In genomic region chr11:89340238-89340637, GRCm38 (mm10) we compare ENCODE assay signal across 19 mouse cellular contexts. TPM values are rescaled to one million over a fixed set of nuclear protein-coding genes. Genes with fewer than 3 reads are reported as not detected.
DNase-seq lines count a peak whose midpoint lies in the region; ATAC-seq and TF ChIP-seq lines count a peak whose summit lies in the region.
"Had no signal": no experiment of that assay in that cellular context is flagged by ENCODE, and none has a peak within 500 bp of the region (broad histone marks: within the 10 kb centered on the region; RNA-seq: fewer than 3 reads in every experiment).

No protein-coding gene starts in this region.

- no peaks in the 10 kb centered on the region for H3K4me1 ChIP-seq in forebrain, embryonic 14.5 days (ENCODE audit: control insufficient read depth, insufficient read depth, low read length)
- no peaks in the 10 kb centered on the region for H3K4me1 ChIP-seq in forebrain, postnatal 0 days (ENCODE audit: insufficient read depth)
- H3K4me1 ChIP-seq in lung, embryonic 14.5 days (ENCODE audit: insufficient read depth), result 0 out of 2 replicates have a peak, but pooled peaks cover 9% of the 10 kb centered on the region
- H3K4me1 ChIP-seq in E14TG2a.4 (replicated peaks; ENCODE audit: low read depth, low read length), result peaks cover 7% of the 10 kb centered on the region; the same call in 1 of the 2 replicates
- no peaks in the 10 kb centered on the region for H3K4me1 ChIP-seq in heart, embryonic 11.5 days (ENCODE audit: control insufficient read depth, insufficient read depth, low read length)
- H3K4me1 ChIP-seq: megakaryocyte, embryonic 14.5 days; neural tube, embryonic 12.5 days had no signal

- ATAC-seq in forebrain, embryonic 14.5 days, result peak; percentile 42; the same call in 1 of the 2 replicates
- no peak for ATAC-seq in forebrain, postnatal 0 days
- peak; percentile 49; the same call in 1 of the 2 replicates for ATAC-seq in lung, embryonic 14.5 days (ENCODE audit: insufficient read depth)
- no peak for ATAC-seq in heart, embryonic 11.5 days (replicated peaks; ENCODE audit: insufficient number of reproducible peaks, low FRiP score, low TSS enrichment)
- ATAC-seq: hindbrain, embryonic 16.5 days had no signal

- peak; percentile 49 for DNase-seq in forebrain, embryonic 14.5 days (ENCODE audit: low spot score)
- no peak for DNase-seq in forebrain, postnatal 0 days
- DNase-seq in lung, embryonic 14.5 days, result no peak
- no peak for DNase-seq in lung, postnatal 4 days
- DNase-seq in ES-CJ7 (ENCODE audit: low read depth, low spot score), result peak; percentile 4
- no peak for DNase-seq in thymus, postnatal 14 days
- DNase-seq: cerebellum, adult 11 months; kidney, adult 8-10 months; kidney, postnatal 36 days; lung, adult 2 months had no signal

- no peaks in the 10 kb centered on the region for H3K27me3 ChIP-seq in forebrain, embryonic 14.5 days (replicated peaks; ENCODE audit: control insufficient read depth, insufficient read depth, low read length)
- no peaks in the 10 kb centered on the region for H3K27me3 ChIP-seq in forebrain, postnatal 0 days (ENCODE audit: insufficient read depth, low read length)
- no peaks in the 10 kb centered on the region for H3K27me3 ChIP-seq in lung, embryonic 14.5 days (ENCODE audit: insufficient read depth, low read length)
- no peaks in the 10 kb centered on the region for H3K27me3 ChIP-seq in E14TG2a.4 (ENCODE audit: insufficient read depth, low read length)
- H3K27me3 ChIP-seq in heart, embryonic 11.5 days (ENCODE audit: control insufficient read depth, insufficient read depth, low read length), result no peaks in the 10 kb centered on the region
- H3K27me3 ChIP-seq: embryonic facial prominence, embryonic 15.5 days; megakaryocyte, embryonic 14.5 days; neural tube, embryonic 12.5 days had no signal

- H3K9ac ChIP-seq in forebrain, embryonic 14.5 days (ENCODE audit: low read length), result no peak overlapping the region
- H3K9ac ChIP-seq in forebrain, postnatal 0 days, result no peak overlapping the region
- H3K9ac ChIP-seq in lung, embryonic 14.5 days, result peak overlapping the region; percentile 16; the same call in 1 of the 2 replicates
- no peak overlapping the region for H3K9ac ChIP-seq in heart, embryonic 11.5 days (ENCODE audit: low read depth, low read length)
- H3K9ac ChIP-seq: embryonic facial prominence, embryonic 15.5 days; neural tube, embryonic 12.5 days had no signal

- H3K4me3 ChIP-seq in forebrain, embryonic 14.5 days (ENCODE audit: low read depth, low read length), result no peak overlapping the region
- no peak overlapping the region for H3K4me3 ChIP-seq in forebrain, postnatal 0 days (ENCODE audit: low read depth, low read length)
- no peak overlapping the region for H3K4me3 ChIP-seq in lung, embryonic 14.5 days (ENCODE audit: low read depth, low read length)
- H3K4me3 ChIP-seq in E14TG2a.4 (replicated peaks; ENCODE audit: low read length), result peak overlapping the region; percentile 51
- no peak overlapping the region for H3K4me3 ChIP-seq in heart, embryonic 11.5 days (ENCODE audit: low read depth, low read length)
- H3K4me3 ChIP-seq: embryonic facial prominence, embryonic 15.5 days; megakaryocyte, embryonic 14.5 days; neural tube, embryonic 12.5 days had no signal

- H3K27ac ChIP-seq in forebrain, embryonic 14.5 days (ENCODE audit: low read depth, low read length), result no peak overlapping the region
- H3K27ac ChIP-seq in forebrain, postnatal 0 days (ENCODE audit: low read depth, low read length), result no peak overlapping the region
- no peak overlapping the region for H3K27ac ChIP-seq in lung, embryonic 14.5 days (ENCODE audit: low read depth)
- no peak overlapping the region for H3K27ac ChIP-seq in heart, embryonic 11.5 days (ENCODE audit: low read depth, low read length)
- H3K27ac ChIP-seq: embryonic facial prominence, embryonic 15.5 days; neural tube, embryonic 12.5 days had no signal

- no peaks in the 10 kb centered on the region for H3K36me3 ChIP-seq in forebrain, embryonic 14.5 days (ENCODE audit: control insufficient read depth, insufficient read depth, low read length)
- no peaks in the 10 kb centered on the region for H3K36me3 ChIP-seq in forebrain, postnatal 0 days (ENCODE audit: insufficient read depth)
- H3K36me3 ChIP-seq in lung, embryonic 14.5 days (ENCODE audit: insufficient read depth), result no peaks in the 10 kb centered on the region
- no peaks in the 10 kb centered on the region for H3K36me3 ChIP-seq in E14TG2a.4 (ENCODE audit: insufficient read depth, low read length)
- H3K36me3 ChIP-seq in heart, embryonic 11.5 days (ENCODE audit: control insufficient read depth, insufficient read depth, low read length), result no peaks in the 10 kb centered on the region
- H3K36me3 ChIP-seq: embryonic facial prominence, embryonic 15.5 days; neural tube, embryonic 12.5 days had no signal

- 0 out of 2 replicates have a peak, but pooled peaks cover 3% of the 10 kb centered on the region for H3K9me3 ChIP-seq in forebrain, embryonic 14.5 days (replicated peaks; ENCODE audit: control insufficient read depth, low read length)
- no peaks in the 10 kb centered on the region for H3K9me3 ChIP-seq in forebrain, postnatal 0 days (ENCODE audit: low read length)
- no peaks in the 10 kb centered on the region for H3K9me3 ChIP-seq in lung, embryonic 14.5 days (ENCODE audit: low read depth, low read length)
- no peaks in the 10 kb centered on the region for H3K9me3 ChIP-seq in E14TG2a.4 (ENCODE audit: low read length)
- no peaks in the 10 kb centered on the region for H3K9me3 ChIP-seq in heart, embryonic 11.5 days (replicated peaks; ENCODE audit: control insufficient read depth, low read length)
- H3K9me3 ChIP-seq: embryonic facial prominence, embryonic 15.5 days; neural tube, embryonic 12.5 days had no signal

- WGBS in forebrain, embryonic 14.5 days, result 32% methylated on average over 12 of the region's 12 CpGs
- WGBS in forebrain, postnatal 0 days, result 34% methylated on average over 12 of the region's 12 CpGs
- WGBS in lung, embryonic 14.5 days, result 26% methylated on average over 12 of the region's 12 CpGs
- 25% methylated on average over 12 of the region's 12 CpGs for WGBS in heart, embryonic 11.5 days (ENCODE audit: insufficient replicate concordance)

- no peak overlapping the region for H3K4me2 ChIP-seq in forebrain, embryonic 14.5 days (ENCODE audit: low read length)
- H3K4me2 ChIP-seq in forebrain, postnatal 0 days (ENCODE audit: low read depth), result no peak overlapping the region
- no peak overlapping the region for H3K4me2 ChIP-seq in lung, embryonic 14.5 days
- H3K4me2 ChIP-seq in heart, embryonic 11.5 days, result no peak overlapping the region
- H3K4me2 ChIP-seq: embryonic facial prominence, embryonic 15.5 days; liver, embryonic 11.5 days; neural tube, embryonic 12.5 days had no signal

- no peak for TF ChIP-seq CTCF in forebrain, postnatal 0 days (IDR thresholded peaks at IDR 0.05; ENCODE audit: low read depth)
- no peak for TF ChIP-seq CTCF in lung, embryonic 14.5 days (IDR thresholded peaks at IDR 0.05; ENCODE audit: low read depth)
- no peak for TF ChIP-seq CTCF in E14TG2a.4 (conservative IDR thresholded peaks at IDR 0.05; ENCODE audit: low read length)

RNA-seq across cellular contexts. Expression of gene Nog, which starts 38.1 kb away (rescaled TPM):
- polyA plus RNA-seq in forebrain, embryonic 14.5 days (2014; fragmentation: Nextera tagmentation; extraction: Ambion mirVana), result 3.7 and 4.2 TPM in 2 replicates
- total RNA-seq in forebrain, postnatal 0 days (2014; rRNA removed), result 13.3 and 15.2 TPM in 2 replicates
- polyA plus RNA-seq in forebrain, postnatal 0 days (2015; fragmentation: Nextera tagmentation; extraction: Ambion mirVana), result 5.2 TPM in 2 replicates
- polyA plus RNA-seq in lung, embryonic 14.5 days (2014; fragmentation: Nextera tagmentation; extraction: Ambion mirVana), result 2.8 and 2.9 TPM in 2 replicates
- polyA plus RNA-seq in heart, embryonic 11.5 days (2014; fragmentation: Nextera tagmentation; extraction: Ambion mirVana), result 1.4 and 1.9 TPM in 2 replicates
- total RNA-seq: MEL; monocyte, adult 5-6 weeks had no signal

Comparison
In these comparisons a context has a peak if more than half of its experiments do, and no peak if none do; other contexts are left out.
1. ATAC-seq: peak in forebrain, embryonic 14.5 days (single experiment) and lung, embryonic 14.5 days (single experiment); none in forebrain, postnatal 0 days (single experiment) and heart, embryonic 11.5 days (single experiment).
2. DNase-seq: peak in forebrain, embryonic 14.5 days (single experiment) and ES-CJ7 (single experiment); none in forebrain, postnatal 0 days (single experiment), lung, embryonic 14.5 days (single experiment), lung, postnatal 4 days (0 of 2) and thymus, postnatal 14 days (single experiment).